Mouse (Mus musculus) embryonic facial prominence, embryonic 12.5 days (tissue): Measurements from ENCODE around the gene Znrf4. TPM values are rescaled to one million over a fixed set of nuclear protein-coding genes. Genes with fewer than 3 reads are reported as not detected.

Experiments used
- ATAC-seq: fragments of 200-750 bp; cut with Nextera tagmentation; 2 replicates; pipeline ENCODE4 v1.8.0; 2017; ENCODE audit not compliant: insufficient number of reproducible peaks, insufficient read depth, low FRiP score, low TSS enrichment
- H3K27ac ChIP-seq: fragments of 300-500 bp; sonication (generic); 2 replicates; pipeline ENCODE4 v1.5.1; 2016; ENCODE audit warnings: mild to moderate bottlenecking
- H3K27me3 ChIP-seq: fragments of 300-500 bp; sonication (generic); 2 replicates; pipeline ENCODE4 v1.6.1; 2016; ENCODE audit warnings: mild to moderate bottlenecking, moderate library complexity
- H3K36me3 ChIP-seq: fragments of 300-500 bp; sonication (generic); 2 replicates; pipeline ENCODE4 v1.6.1; 2016; ENCODE audit warnings: mild to moderate bottlenecking
- H3K4me1 ChIP-seq: fragments of 300-500 bp; sonication (generic); 2 replicates; pipeline ENCODE4 v1.6.1; 2016
- H3K4me2 ChIP-seq: fragments of 300-500 bp; sonication (generic); replicated peaks from 2 replicates; pipeline ENCODE4 v1.6.1; 2016; ENCODE audit warnings: mild to moderate bottlenecking, moderate library complexity
- H3K4me3 ChIP-seq: fragments of 300-500 bp; sonication (generic); 2 replicates; pipeline ENCODE4 v1.5.1; 2016; ENCODE audit warnings: mild to moderate bottlenecking
- H3K9ac ChIP-seq: fragments of 300-500 bp; sonication (generic); 2 replicates; pipeline ENCODE4 v1.6.1; 2016; ENCODE audit warnings: mild to moderate bottlenecking, moderate library complexity
- H3K9me3 ChIP-seq: fragments of 300-500 bp; sonication (generic); 2 replicates; pipeline ENCODE4 v1.6.1; 2016; ENCODE audit warnings: mild to moderate bottlenecking, moderate library complexity
- WGBS: fragments of 180-500 bp; shearing (Covaris S2); methylation state at CpG from one replicate; pipeline ENCODE4 v1.1.7; 2016; 5-methylcytosine and 5-hydroxymethylcytosine counted together
- polyA plus RNA-seq: library from polyadenylated mRNA; unstranded; fragments of >200 nt; fragmentation: Nextera tagmentation; extraction: Ambion mirVana; gene quantifications from 2 replicates; pipeline ENCODE4 v1.2.1, GENCODE M21; 2016

The Znrf4 gene
- polyA plus RNA-seq, 1 experiment from 2014 or later: not detected

- Histone ChIP-seq H3K4me3 (peak overlapping the region; percentile 75), H3K27ac (peak overlapping the region; percentile 97), H3K9ac (peak overlapping the region; percentile 81), H3K4me2 (peak overlapping the region; percentile 86), H3K4me1 (peaks cover 56% of the 10 kb centered on the region), H3K27me3 (no peaks in the 10 kb centered on the region), H3K36me3 (peaks cover 14% of the 10 kb centered on the region), H3K9me3 (no peaks in the 10 kb centered on the region)
- under 1% methylated on average over 76 of the region's 77 CpGs for WGBS
- peak; percentile 92 for ATAC-seq
Observed at GRCm38 (mm10) chr17:56461771-56462743, 50.2 kb downstream of the Znrf4 start.

Other genes with a start within 250 kb of the Znrf4 start
- gene Ticam1, start 235.6 kb downstream of the Znrf4 start, polyA plus RNA-seq: 2.7 and 3.5 TPM in 2 replicates
- gene Plin3, start 219.6 kb downstream of the Znrf4 start, polyA plus RNA-seq: 56.6 and 67.4 TPM in 2 replicates
- not detected in 2 replicates for gene Arrdc5, start 212.1 kb downstream of the Znrf4 start, polyA plus RNA-seq
- 157 and 160 TPM in 2 replicates for gene Uhrf1, start 209.1 kb downstream of the Znrf4 start, polyA plus RNA-seq
- gene Kdm4b, start 186.4 kb downstream of the Znrf4 start, polyA plus RNA-seq: 54.6 and 58.8 TPM in 2 replicates
- 158 and 167 TPM in 2 replicates for gene Ptprs, start 35.9 kb downstream of the Znrf4 start, polyA plus RNA-seq
- gene Gm20219, start 42.0 kb upstream of the Znrf4 start, polyA plus RNA-seq: 1.4 and 1.7 TPM in 2 replicates
- 98.7 and 100 TPM in 2 replicates for gene Safb2, start 72.2 kb upstream of the Znrf4 start, polyA plus RNA-seq
- 152 and 157 TPM in 2 replicates for gene Safb, start 72.4 kb upstream of the Znrf4 start, polyA plus RNA-seq
- gene 2410015M20Rik, start 97.3 kb upstream of the Znrf4 start, polyA plus RNA-seq: 208 and 214 TPM in 2 replicates
- 1,591 and 1,618 TPM in 2 replicates for gene Rpl36, start 101.0 kb upstream of the Znrf4 start, polyA plus RNA-seq
- 66.0 and 66.9 TPM in 2 replicates for gene Lonp1, start 114.5 kb upstream of the Znrf4 start, polyA plus RNA-seq
- gene Catsperd, start 115.7 kb upstream of the Znrf4 start, polyA plus RNA-seq: 0.74 and 0.88 TPM in 2 replicates
- gene Ranbp3, start 160.9 kb upstream of the Znrf4 start, polyA plus RNA-seq: 108 and 118 TPM in 2 replicates
- 371 and 409 TPM in 2 replicates for gene Ndufa11, start 205.3 kb upstream of the Znrf4 start, polyA plus RNA-seq
- 19.4 and 20.8 TPM in 2 replicates for gene Vmac, start 205.6 kb upstream of the Znrf4 start, polyA plus RNA-seq
- 10.9 and 11.9 TPM in 2 replicates for gene Nrtn, start 245.1 kb upstream of the Znrf4 start, polyA plus RNA-seq